Mouse (Mus musculus) fibroblast of lung, adult 2 months (primary cell): ENCODE measurements at regions not wholly inside any gene's neighbourhood (a gene's known extent, or its start where the extent isn't known, plus 50 kb on each side); places are given as distances from the start of the nearest gene placed in this dataset.
"Not testable (repeated sequence)": the region's sequence is repeated elsewhere in the genome, so short reads cannot be mapped to it uniquely, and the experiment has no call there.

Experiments
- DNase-seq: peaks from one replicate; pipeline ENCODE4 v3.0.0-alpha.2; 2011; ENCODE audit warnings: low read depth

DNA sequence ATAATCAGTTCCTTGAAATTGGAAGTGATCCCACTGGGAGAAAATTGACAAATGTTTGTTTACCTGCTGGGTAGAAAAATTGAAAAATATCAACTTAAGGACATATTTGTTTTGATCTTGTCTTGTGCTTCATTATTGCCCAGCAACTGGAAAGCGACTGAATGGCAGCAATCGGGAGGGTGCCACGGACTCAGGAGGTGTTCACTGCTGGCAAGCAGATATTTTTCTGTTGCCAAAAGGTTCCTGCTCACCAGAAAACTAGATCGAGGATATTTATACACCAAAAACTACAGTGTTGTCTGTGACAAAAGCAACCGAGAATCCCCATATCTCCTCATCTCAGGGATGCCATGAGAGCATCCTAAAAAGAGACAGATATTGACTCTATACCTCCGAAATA lies 71.4 kb downstream of the Gm21833 start:
- no peak for DNase-seq

GRCm38 (mm10) chr16:82920533-82920932 lies 92.4 kb downstream of the Gm21833 start:
- no peak for DNase-seq

DNA sequence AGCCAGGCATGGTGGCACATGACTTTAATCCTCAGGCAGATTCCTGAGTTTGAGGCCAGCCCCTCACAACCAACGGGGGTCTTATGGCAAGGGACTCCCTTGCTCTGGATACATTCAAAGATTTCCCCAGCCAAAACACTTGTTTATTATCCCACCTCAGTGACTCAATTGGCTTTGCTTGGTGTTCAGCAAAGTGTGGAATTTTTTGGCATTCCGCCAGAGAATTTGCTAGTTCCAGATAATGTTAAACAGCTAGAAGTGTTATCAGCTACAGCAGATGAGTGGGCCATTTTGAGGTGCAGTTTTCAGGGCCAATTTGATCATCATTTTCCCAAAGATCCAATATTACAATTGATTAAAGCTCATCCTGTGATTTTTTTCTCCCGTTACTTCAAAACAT lies 130.8 kb downstream of the Gm21833 start:
- not testable (repeated sequence) for DNase-seq

DNA sequence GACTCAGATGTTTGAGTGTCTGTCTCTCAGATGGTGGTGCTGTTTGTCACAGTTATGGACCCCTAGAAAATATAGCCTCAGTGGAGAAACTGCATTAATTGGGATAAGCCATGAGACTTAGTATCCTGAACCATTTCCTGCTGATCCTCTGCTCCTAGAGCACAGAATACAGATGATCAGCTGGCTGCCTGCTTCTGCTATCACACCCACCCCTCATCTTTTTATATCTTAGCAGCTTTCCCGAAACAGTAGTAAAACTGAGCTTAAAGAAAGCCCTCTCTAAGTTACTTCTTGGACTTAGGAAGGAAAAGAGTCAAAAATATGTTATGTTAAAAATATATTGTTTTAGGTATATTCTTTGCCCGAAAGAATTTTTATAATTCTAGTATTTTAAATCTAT lies 163.5 kb downstream of the Gm21833 start:
- DNase-seq: no peak

DNA sequence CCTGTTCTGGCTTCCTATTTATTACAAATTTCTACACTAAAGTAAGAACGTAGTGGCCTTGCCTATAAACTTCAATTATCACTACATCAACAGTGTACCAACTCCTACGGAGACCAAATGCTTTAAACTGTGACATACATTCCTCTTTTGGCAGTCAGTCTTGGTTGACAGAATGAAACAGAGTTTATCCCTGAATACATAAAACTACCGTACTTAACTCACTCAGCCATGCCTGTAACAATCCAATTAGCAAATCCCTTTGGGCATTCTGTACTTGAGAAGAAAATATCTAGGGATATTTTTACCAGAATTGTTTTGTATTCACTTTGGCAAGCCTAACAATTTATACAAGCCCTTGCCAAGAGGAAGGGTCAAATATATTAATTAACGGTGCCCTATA lies 169.7 kb downstream of the Gm21833 start:
- no peak for DNase-seq

- no peak for DNase-seq
Measured at GRCm38 (mm10) chr16:83021311-83021710, 193.1 kb downstream of the Gm21833 start.

GRCm38 (mm10) chr16:83063423-83063822 lies 235.2 kb downstream of the Gm21833 start:
- DNase-seq: no peak

DNA sequence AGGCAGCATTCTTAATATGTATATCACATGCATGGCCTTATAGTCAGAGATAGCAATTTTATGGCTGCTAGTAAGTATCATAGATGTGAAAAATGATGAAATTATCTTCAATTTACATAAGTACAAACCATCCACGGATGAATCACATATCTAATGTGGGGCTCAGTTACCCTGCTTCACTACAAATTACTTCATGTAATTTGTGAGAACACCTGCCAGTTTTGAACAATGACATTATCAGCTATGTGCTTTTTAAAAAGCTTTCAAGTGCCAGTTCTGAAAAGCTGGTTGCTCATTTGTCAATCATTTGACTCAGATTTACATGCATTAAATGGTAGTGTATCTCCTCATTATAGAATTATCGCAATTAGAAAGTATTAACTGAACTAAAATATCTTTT lies 243.3 kb downstream of the Gm21833 start:
- DNase-seq: no peak

GRCm38 (mm10) chr16:83092059-83092458 lies 263.9 kb downstream of the Gm21833 start:
- DNase-seq: no peak

DNA sequence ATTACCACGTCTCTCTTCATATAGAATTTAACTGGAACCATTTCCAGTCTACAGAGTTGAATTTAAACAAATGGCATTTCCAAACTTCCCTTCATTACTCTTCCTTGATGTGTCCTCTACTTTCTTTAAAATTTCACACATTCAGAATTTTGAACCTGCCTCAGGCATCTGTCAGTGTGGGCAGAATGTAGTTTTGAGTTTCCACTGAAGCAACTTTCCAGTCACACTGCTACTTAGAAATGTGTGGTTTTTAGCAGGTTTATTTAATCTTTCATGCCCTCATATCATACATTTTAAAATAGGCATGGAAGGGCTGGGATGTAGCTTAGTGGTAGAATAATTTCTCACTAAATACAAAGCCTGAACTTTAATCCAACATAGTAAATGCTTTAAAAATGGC lies 282.9 kb downstream of the Gm21833 start:
- no peak for DNase-seq

DNA sequence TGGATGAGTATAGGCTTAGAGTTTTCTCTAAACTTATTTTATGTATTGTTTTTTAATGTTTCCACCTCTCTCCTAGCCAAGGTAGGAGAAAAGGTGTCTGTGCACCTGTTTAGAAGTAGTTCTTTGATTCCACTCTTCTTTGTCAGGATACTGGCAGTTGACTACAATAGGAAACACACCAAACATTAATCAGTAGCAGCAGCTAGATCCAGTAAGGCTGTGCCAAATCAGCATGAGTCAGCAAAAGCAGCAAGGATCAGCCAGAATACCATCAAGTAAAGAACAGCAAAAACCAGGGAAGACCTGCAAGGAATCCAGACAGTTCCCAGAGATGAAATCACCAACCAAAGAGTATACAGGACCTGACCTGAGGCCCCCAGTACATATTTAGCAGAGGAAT lies 303.7 kb downstream of the Gm21833 start:
- DNase-seq: peak; percentile 2

DNA sequence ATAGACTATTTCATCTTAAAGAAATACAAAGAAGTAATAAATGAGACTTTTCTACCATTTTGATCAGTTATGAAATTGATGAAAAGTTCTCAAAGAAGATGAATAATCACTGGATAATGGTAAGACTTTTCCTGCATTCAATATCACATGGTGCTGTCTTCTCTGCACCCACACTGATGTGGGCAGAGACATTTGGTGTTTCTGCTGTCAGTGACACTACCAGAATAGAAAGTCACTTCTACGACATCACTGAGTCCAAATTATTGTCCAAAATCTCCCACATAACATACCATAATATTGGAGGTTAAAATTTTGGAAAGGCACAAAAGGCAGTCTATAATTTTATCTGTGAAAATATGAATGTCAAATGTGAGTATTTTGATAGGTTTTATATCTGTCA lies 344.8 kb downstream of the Gm21833 start:
- no peak for DNase-seq

GRCm38 (mm10) chr16:83193441-83193953 lies 365.3 kb downstream of the Gm21833 start:
- DNase-seq: no peak

GRCm38 (mm10) chr16:83197812-83198211 lies 369.6 kb downstream of the Gm21833 start:
- DNase-seq: no peak
